Mouse (Mus musculus) adrenal gland (tissue): ENCODE results near the gene AC109138.7.
"Not testable (repeated sequence)": the region's sequence is repeated elsewhere in the genome, so short reads cannot be mapped to it uniquely, and the experiment has no call there.

Experiments
- intact Hi-C: fragments of 180-260 bp; cut with DNase I; formaldehyde crosslinking; loops from one replicate; pipeline ENCODE4 v1.15.1; 2025

The AC109138.7 gene

DNA sequence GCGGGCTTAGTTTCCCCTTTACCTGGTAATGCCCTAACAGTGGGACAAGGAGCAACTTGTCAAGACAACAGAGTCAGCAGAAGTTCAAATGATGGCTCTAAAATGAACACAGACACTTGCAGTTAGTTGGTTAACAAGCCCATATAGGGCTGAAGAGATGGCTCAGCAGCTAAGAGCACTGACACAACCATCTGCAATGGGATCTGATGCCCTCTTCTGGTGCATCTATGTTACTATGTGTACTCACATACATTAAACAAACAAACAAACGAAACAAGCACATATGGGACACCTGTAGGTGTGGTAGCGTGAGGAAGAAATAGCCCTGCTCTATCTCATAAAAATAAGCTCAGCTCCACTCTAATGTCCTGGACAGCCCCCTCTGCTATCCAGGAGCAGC lies 28.3 kb downstream of the AC109138.7 start:
- intact Hi-C loops = loop anchor here (5.0 kb wide), 1 partner anchor 35 kb away; no protein-coding TSS in a partner anchor

- intact Hi-C loops = loop anchor here (5.0 kb wide), 1 partner anchor 37 kb away; no protein-coding TSS in a partner anchor
Measured at GRCm38 (mm10) chr19:4244775-4245174, 30.6 kb downstream of the AC109138.7 start.

- intact Hi-C loops = no loop called here
Measured at GRCm38 (mm10) chr19:4247010-4247409, 32.9 kb downstream of the AC109138.7 start.

GRCm38 (mm10) chr19:4248683-4249082 lies 34.5 kb downstream of the AC109138.7 start:
- intact Hi-C loops = not testable (repeated sequence)

DNA sequence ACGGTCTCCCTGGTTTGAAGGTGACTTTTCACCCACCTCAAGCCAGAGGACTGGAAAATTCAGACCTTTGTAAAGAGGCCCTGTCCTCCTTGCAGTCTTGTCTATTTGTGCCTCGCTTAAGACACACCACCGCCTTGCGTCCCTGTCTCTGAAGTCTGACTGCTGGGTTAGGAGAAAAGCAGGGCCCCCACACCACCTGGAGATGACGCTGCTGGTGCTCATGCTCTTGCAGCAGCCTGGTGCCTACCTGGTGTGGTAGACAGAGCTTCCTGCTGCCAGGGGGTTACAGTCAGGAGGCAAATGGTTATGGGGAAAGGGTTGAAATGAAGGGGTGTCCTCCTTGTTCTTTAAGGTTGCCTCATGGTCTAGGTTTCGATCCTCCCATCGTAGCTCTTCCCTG lies 40.1 kb downstream of the AC109138.7 start:
- intact Hi-C loops = no loop called here

- intact Hi-C loops = loop anchor here (1.0 to 5.0 kb wide), 2 partner anchors 55 to 162 kb away; no protein-coding TSS in a partner anchor
Measured at GRCm38 (mm10) chr19:4255583-4256162, 41.5 kb downstream of the AC109138.7 start.

GRCm38 (mm10) chr19:4257216-4257896 lies 43.2 kb downstream of the AC109138.7 start:
- intact Hi-C loops = loop anchor here (5.0 kb wide), 1 partner anchor 160 kb away; no protein-coding TSS in a partner anchor

- intact Hi-C loops = loop anchor here (5.0 kb wide), 1 partner anchor 159 kb away; no protein-coding TSS in a partner anchor
Measured at GRCm38 (mm10) chr19:4257897-4258252, 43.7 kb downstream of the AC109138.7 start.

GRCm38 (mm10) chr19:4261038-4261698 lies 47.0 kb downstream of the AC109138.7 start:
- intact Hi-C loops = no loop called here

GRCm38 (mm10) chr19:4262756-4263155 lies 48.6 kb downstream of the AC109138.7 start:
- intact Hi-C loops = no loop called here

GRCm38 (mm10) chr19:4263702-4264101 lies 49.5 kb downstream of the AC109138.7 start:
- intact Hi-C loops = no loop called here

DNA sequence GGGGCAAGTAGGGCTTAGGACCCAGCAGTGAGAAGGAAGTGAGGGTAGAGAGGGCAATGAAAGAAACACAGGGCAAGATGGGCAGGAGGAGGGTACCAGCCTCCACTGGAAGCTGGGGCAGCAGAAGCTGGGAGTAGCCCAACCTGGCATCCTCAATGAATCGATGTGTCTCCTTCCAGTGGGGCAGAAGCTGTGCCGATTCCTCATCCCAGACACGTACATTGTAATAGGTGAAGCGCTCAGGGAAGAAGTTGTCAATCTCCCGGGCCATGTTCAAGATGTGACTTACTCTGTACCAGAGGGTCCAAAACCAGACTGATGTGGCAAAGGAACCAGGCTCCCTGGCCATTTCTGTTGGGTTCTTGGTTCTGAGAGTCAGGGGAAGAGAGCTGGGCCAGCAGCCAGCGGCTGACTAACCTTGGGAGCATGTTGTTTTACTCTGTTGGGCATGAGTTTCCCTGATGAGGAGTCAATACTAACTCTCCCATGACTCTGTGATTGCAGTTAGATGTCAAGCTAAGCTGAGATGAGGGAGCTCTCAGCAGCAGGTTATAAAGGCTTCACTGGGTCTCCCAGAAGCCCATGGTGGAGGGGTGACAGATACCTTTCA lies 50.1 kb downstream of the AC109138.7 start:
- intact Hi-C loops = no loop called here

DNA sequence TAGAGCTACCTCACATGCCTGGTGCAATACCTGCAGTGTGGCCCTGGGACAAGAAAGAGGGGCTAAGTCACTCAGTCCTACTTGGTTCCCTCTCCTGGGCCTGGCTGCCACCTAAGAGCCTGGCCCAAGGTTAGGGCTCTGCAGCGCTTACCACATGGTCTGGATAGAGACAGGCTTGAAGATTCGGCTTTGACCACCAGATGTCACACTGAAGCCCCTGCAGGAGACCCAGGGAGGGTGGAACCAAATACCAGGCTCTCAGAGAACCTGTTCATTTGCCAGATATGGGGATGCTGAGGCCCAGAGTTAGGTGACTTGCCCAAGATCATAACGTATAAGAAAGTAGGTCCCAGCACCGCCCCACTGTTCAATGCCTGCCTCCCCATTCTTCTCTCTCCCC lies 51.8 kb downstream of the AC109138.7 start:
- intact Hi-C loops = no loop called here

- intact Hi-C loops = no loop called here
Measured at GRCm38 (mm10) chr19:4268566-4269361, 54.6 kb downstream of the AC109138.7 start, which contains the start of gene Ssh3. Gene Ssh3 (minus strand): TSS chr19:4269180.

GRCm38 (mm10) chr19:4270187-4270586 lies 56.0 kb downstream of the AC109138.7 start:
- intact Hi-C loops = no loop called here

DNA sequence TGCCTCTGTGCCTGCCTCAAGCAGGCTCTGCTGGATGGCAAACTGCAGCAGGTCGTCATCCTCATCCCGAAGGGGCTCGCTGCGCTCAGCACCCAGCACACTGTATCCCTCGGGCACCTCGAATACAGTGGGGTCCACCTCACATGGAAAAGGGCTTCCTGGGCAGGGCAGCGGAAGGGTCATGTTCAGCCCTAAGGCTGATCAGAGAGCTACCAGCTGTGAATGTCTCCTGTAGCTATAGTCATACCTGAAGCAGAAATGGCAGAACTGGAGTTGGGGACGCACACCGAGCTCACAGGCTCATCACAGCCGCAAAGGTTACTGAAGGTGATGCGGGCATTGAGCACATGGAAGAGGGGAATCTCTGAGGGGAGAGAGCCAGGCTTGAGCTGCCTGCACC lies 56.8 kb downstream of the AC109138.7 start:
- intact Hi-C loops = no loop called here

DNA sequence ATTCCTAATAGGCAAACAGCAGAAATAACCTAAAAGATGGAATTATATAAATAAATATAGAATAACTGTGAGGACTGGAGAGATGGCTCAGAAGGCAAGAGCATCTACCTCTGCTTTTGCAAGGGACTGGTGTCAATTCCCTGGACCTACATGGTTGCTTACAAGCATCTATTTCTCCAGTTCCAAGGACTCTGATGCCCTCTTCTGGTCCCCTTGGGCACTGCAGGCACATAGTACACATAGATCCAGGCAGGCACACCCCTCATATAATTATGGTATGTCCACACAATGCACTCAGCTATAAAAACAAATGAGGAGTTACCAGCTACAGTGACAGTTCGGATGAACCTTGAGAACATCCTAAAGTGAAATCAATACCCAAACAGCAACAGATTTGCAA lies 65.3 kb downstream of the AC109138.7 start:
- intact Hi-C loops = no loop called here

- intact Hi-C loops = no loop called here
Measured at GRCm38 (mm10) chr19:4280425-4280824, 66.3 kb downstream of the AC109138.7 start.
